Mouse (Mus musculus): ENCODE data around the gene Uck1. TPM values are rescaled to one million over a fixed set of nuclear protein-coding genes. Genes with fewer than 3 reads are reported as not detected.
"Not testable (repeated sequence)": the region's sequence is repeated elsewhere in the genome, so short reads cannot be mapped to it uniquely, and the experiment has no call there.

Uck1 gene
- polyA plus RNA-seq, 1 experiment from 2014 or later: 32.2 TPM

- H3K4me3 ChIP-seq (ENCODE audit: low read depth, low read length): no peak overlapping the region
- DNase-seq (ENCODE audit: low spot score): no peak
- H3K4me2 ChIP-seq (replicated peaks; ENCODE audit: low read depth): no peak overlapping the region
- no peaks in the 10 kb centered on the region for H3K27me3 ChIP-seq (ENCODE audit: control insufficient read depth, insufficient read depth, low read length)
- peaks cover 35% of the 10 kb centered on the region for H3K36me3 ChIP-seq (ENCODE audit: control insufficient read depth, insufficient read depth, low read length)
- TF ChIP-seq EP300 (optimal IDR thresholded peaks at IDR 0.05): no peak
- no peak for TF ChIP-seq CTCF (IDR thresholded peaks at IDR 0.05; ENCODE audit: low read depth)
- H3K27ac ChIP-seq (replicated peaks): no peak overlapping the region
- no peaks in the 10 kb centered on the region for H3K9me3 ChIP-seq (ENCODE audit: control insufficient read depth, low read length)
- no peaks in the 10 kb centered on the region for H3K4me1 ChIP-seq (replicated peaks; ENCODE audit: control insufficient read depth, insufficient read depth)
- ATAC-seq (ENCODE audit: low FRiP score, low TSS enrichment): no peak
- no peak overlapping the region for H3K9ac ChIP-seq (ENCODE audit: low read length)
- WGBS: 93% methylated on average over 5 of the region's 5 CpGs
These were observed 45.7 kb upstream of the Uck1 start for GRCm38 (mm10) chr2:32305668-32306067.

DNA sequence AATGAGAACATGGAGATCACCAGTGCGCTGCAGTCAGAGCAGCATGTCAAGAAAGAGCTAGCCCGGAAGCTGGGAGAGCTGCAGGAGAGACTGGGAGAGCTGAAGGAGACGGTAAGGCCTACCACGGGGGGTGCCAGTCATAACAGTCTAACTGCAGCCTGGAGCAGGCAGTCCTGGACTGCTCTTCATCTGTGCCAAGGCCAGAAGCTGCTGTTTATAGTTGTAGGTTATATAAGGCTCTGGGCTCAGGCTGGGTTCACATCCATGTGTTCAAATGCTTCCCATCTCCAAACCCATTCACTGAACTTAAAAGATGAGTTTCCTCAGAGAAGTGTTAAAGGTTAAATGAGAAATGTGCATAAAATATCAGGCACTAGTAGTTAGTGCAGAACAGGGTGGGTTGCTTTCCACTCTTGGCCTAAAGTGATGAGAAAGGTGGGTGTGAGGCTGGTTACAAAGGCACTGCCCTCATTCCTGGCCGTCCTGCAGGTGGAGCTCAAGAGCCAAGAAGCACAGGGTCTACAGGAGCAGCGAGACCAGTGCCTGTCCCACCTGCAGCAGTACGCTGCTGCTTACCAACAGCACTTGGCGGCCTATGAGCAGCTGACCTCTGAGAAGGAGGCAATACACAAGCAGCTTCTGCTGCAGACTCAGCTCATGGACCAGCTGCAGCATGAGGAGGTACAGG lies 44.3 kb upstream of the Uck1 start:
- DNase-seq (ENCODE audit: low spot score) (peak; percentile 71), ATAC-seq (ENCODE audit: low FRiP score, low TSS enrichment) (peak; percentile 49; the same call in 1 of the 2 replicates)
- Histone ChIP-seq H3K4me1 (replicated peaks; ENCODE audit: control insufficient read depth, insufficient read depth) (no peaks in the 10 kb centered on the region), H3K9me3 (ENCODE audit: control insufficient read depth, low read length) (no peaks in the 10 kb centered on the region), H3K9ac (ENCODE audit: low read length) (no peak overlapping the region), H3K4me2 (replicated peaks; ENCODE audit: low read depth) (no peak overlapping the region), H3K4me3 (ENCODE audit: low read depth, low read length) (no peak overlapping the region), H3K27ac (replicated peaks) (no peak overlapping the region), H3K36me3 (ENCODE audit: control insufficient read depth, insufficient read depth, low read length) (peaks cover 36% of the 10 kb centered on the region), H3K27me3 (ENCODE audit: control insufficient read depth, insufficient read depth, low read length) (no peaks in the 10 kb centered on the region)
- TF ChIP-seq EP300 (optimal IDR thresholded peaks at IDR 0.05) (no peak), CTCF (IDR thresholded peaks at IDR 0.05; ENCODE audit: low read depth) (peak; percentile 83)
- 56% methylated on average over 8 of the region's 8 CpGs for WGBS

DNA sequence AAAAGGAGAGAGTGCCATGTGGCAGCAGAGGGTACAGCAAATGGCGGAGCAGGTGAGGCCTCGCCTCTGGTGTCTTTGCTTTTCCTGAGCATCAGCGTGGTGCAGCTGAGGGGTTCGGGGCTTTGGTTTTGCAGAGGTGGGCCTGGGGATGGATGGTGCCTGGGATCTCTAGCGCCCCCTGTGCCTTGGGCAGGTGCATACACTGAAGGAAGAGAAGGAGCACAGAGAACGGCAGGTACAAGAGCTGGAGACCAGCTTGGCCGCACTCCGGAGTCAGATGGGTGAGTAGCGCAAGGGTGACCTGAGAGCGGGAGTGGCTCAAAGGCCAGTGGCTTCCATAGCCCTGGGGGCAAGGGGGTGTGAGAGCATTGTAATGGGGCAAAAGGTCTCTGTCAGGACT lies 43.0 kb upstream of the Uck1 start:
- H3K9ac ChIP-seq (ENCODE audit: low read length): no peak overlapping the region
- ATAC-seq (ENCODE audit: low FRiP score, low TSS enrichment) (0 out of 2 replicates have a peak, but pooled peaks have one; percentile 11), DNase-seq (ENCODE audit: low spot score) (no peak)
- H3K9me3 ChIP-seq (ENCODE audit: control insufficient read depth, low read length): no peaks in the 10 kb centered on the region
- no peaks in the 10 kb centered on the region for H3K4me1 ChIP-seq (replicated peaks; ENCODE audit: control insufficient read depth, insufficient read depth)
- no peak overlapping the region for H3K27ac ChIP-seq (replicated peaks)
- 82% methylated on average over 10 of the region's 10 CpGs for WGBS
- no peak overlapping the region for H3K4me2 ChIP-seq (replicated peaks; ENCODE audit: low read depth)
- peak; percentile 52 for TF ChIP-seq CTCF (IDR thresholded peaks at IDR 0.05; ENCODE audit: low read depth)
- no peak for TF ChIP-seq EP300 (optimal IDR thresholded peaks at IDR 0.05)
- no peaks in the 10 kb centered on the region for H3K27me3 ChIP-seq (ENCODE audit: control insufficient read depth, insufficient read depth, low read length)
- H3K36me3 ChIP-seq (ENCODE audit: control insufficient read depth, insufficient read depth, low read length): peaks cover 48% of the 10 kb centered on the region
- H3K4me3 ChIP-seq (ENCODE audit: low read depth, low read length): no peak overlapping the region

- WGBS: 91% methylated on average over 4 of the region's 4 CpGs
- H3K36me3 ChIP-seq (ENCODE audit: control insufficient read depth, insufficient read depth, low read length): peaks cover 37% of the 10 kb centered on the region
- H3K9me3 ChIP-seq (ENCODE audit: control insufficient read depth, low read length): no peaks in the 10 kb centered on the region
- TF ChIP-seq CTCF (IDR thresholded peaks at IDR 0.05; ENCODE audit: low read depth) (no peak), EP300 (optimal IDR thresholded peaks at IDR 0.05) (no peak)
- H3K27ac ChIP-seq (replicated peaks): no peak overlapping the region
- H3K4me1 ChIP-seq (replicated peaks; ENCODE audit: control insufficient read depth, insufficient read depth): no peaks in the 10 kb centered on the region
- no peak overlapping the region for H3K9ac ChIP-seq (ENCODE audit: low read length)
- no peak overlapping the region for H3K4me2 ChIP-seq (replicated peaks; ENCODE audit: low read depth)
- H3K27me3 ChIP-seq (ENCODE audit: control insufficient read depth, insufficient read depth, low read length): no peaks in the 10 kb centered on the region
- no peak overlapping the region for H3K4me3 ChIP-seq (ENCODE audit: low read depth, low read length)
- ATAC-seq (ENCODE audit: low FRiP score, low TSS enrichment): no peak
- DNase-seq (ENCODE audit: low spot score): no peak
These were observed 39.5 kb upstream of the Uck1 start for GRCm38 (mm10) chr2:32299469-32299868.

- H3K9ac ChIP-seq (ENCODE audit: low read length); DNase-seq (ENCODE audit: low spot score); H3K4me1 ChIP-seq (replicated peaks; ENCODE audit: control insufficient read depth, insufficient read depth); H3K9me3 ChIP-seq (ENCODE audit: control insufficient read depth, low read length); H3K27me3 ChIP-seq (ENCODE audit: control insufficient read depth, insufficient read depth, low read length); ATAC-seq (ENCODE audit: low FRiP score, low TSS enrichment); H3K4me2 ChIP-seq (replicated peaks; ENCODE audit: low read depth); H3K4me3 ChIP-seq (ENCODE audit: low read depth, low read length); H3K27ac ChIP-seq (replicated peaks): not testable (repeated sequence)
- WGBS: 83% methylated on average over 2 of the region's 2 CpGs
- peaks cover 21% of the 10 kb centered on the region for H3K36me3 ChIP-seq (ENCODE audit: control insufficient read depth, insufficient read depth, low read length)
These were observed 35.9 kb upstream of the Uck1 start for GRCm38 (mm10) chr2:32295842-32296241.

GRCm38 (mm10) chr2:32295285-32295684 lies 35.3 kb upstream of the Uck1 start:
- peak; percentile 65 for ATAC-seq (ENCODE audit: low FRiP score, low TSS enrichment)
- WGBS: 66% methylated on average over 3 of the region's 3 CpGs
- peaks cover 19% of the 10 kb centered on the region for H3K36me3 ChIP-seq (ENCODE audit: control insufficient read depth, insufficient read depth, low read length)

More at GRCm38 (mm10) chr2:32295285-32295684, 35.3 kb upstream of the Uck1 start:
- TF ChIP-seq EP300 (optimal IDR thresholded peaks at IDR 0.05): no peak
- no peak for TF ChIP-seq CTCF (IDR thresholded peaks at IDR 0.05; ENCODE audit: low read depth)
- H3K9ac ChIP-seq (ENCODE audit: low read length): no peak overlapping the region
- no peaks in the 10 kb centered on the region for H3K9me3 ChIP-seq (ENCODE audit: control insufficient read depth, low read length)
- no peak overlapping the region for H3K4me2 ChIP-seq (replicated peaks; ENCODE audit: low read depth)
- H3K4me3 ChIP-seq (ENCODE audit: low read depth, low read length): no peak overlapping the region
- DNase-seq (ENCODE audit: low spot score): no peak
- no peak overlapping the region; the same call in 1 of the 2 replicates for H3K27ac ChIP-seq (replicated peaks)
- H3K4me1 ChIP-seq (replicated peaks; ENCODE audit: control insufficient read depth, insufficient read depth): no peaks in the 10 kb centered on the region
- no peaks in the 10 kb centered on the region for H3K27me3 ChIP-seq (ENCODE audit: control insufficient read depth, insufficient read depth, low read length)

Measured in stomach, postnatal 0 days (tissue).